Mouse (Mus musculus): ENCODE measurements around the gene Tango6.

Gene Tango6

DNA sequence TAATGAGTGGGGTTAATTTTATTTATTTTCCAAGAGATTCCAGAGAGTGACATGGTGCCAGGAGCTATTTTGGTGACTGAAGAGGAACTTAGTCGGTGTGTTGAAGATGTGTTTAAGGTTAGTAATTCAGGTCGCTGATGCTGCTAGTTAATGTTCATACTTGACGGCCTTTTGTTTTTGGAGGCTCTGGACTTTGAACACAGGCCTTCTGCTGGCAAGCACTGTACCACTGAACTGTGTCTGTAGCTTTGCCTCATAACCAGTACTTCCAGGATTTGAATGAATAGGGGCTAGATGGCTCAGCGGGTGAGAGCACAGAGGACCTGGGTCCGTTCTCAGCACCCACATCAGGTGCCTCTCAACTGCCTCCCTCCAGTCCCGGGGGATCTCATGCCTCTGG, 17.3 kb downstream of the Tango6 start:
- DNase-seq (ENCODE audit: low read depth, low spot score) = no peak

GRCm38 (mm10) chr8:106701360-106701759, 18.5 kb downstream of the Tango6 start:
- DNase-seq (ENCODE audit: low read depth, low spot score) = no peak

DNA sequence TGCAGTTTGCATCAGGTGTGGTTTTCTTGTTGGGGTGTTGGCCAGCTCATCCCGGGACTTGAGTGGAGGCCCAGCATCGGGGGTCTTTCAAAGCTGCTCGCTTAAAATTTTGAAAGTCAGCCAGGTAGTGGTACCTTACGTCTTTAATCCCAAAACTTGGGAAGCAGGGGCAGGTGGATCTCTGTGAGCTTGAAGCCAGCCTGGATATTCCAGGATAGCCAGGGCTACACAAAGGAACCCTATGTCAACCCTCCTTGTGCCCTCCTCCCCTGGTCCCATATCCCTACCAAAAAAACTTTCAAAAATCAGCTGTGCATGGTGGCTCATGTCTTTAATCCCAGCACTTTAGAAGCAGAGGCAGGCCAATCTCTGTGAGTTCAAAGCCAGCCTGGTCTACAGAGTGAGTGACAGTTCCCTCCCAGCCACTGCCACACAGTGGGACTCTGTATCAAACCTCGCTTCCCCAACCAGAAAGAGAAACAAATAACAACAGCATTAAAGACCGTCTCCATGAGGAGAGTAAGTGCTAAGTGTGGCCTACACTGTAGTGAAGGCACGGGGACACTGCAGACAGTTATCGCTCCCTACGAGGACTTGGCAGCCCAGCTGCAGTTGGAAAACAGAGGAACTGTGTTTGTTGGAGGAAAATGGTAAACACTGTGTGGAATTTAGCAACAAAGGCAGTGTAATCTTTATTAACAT, 21.5 kb downstream of the Tango6 start:
- DNase-seq (ENCODE audit: low read depth, low spot score) = no peak

DNA sequence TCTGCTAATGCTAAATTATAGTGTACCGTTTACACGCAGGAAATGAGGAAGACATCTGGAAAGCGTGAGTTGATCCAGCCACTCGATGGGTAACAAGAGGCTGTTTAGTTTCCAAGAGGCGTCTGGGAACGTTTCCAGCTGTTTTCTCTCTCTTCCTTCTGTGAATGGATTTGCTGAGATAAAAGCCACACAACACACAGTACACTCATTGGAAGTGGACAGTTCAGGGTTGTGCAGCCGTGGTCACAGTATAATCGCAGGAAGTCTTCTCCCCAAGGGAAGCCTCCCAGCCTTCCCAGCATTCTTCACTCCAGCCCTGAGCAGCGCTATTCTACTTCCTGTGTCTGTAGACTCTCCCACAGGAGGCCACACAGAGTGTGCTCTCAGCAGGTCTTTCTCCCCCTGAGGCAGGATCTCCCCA, 22.0 kb downstream of the Tango6 start:
- DNase-seq (ENCODE audit: low read depth, low spot score) = peak; percentile 31

- no peak for DNase-seq (ENCODE audit: low read depth, low spot score)
Measured at GRCm38 (mm10) chr8:106706194-106706593, 23.3 kb downstream of the Tango6 start.

DNA sequence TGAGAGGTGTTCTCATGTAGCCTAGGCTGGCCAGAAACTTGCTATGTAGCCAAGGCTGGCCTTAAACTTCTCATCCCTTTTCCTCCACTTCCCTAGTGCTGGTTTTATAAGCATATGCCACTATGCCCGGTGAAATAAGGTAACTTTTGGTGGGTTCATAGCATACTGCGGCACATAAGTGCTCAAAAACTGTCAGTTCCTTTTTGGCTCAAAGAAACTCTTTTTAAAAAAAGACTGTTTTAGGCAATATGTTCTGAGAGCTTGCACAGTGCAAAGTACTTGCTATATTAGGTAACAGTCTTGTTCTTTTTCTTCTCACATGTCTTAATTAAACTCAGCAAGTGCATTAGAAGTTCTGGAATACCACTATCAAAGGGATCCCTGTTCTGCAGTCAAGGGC, 27.1 kb downstream of the Tango6 start:
- no peak for DNase-seq (ENCODE audit: low read depth, low spot score)

- DNase-seq (ENCODE audit: low read depth, low spot score) = no peak
Measured at GRCm38 (mm10) chr8:106712487-106712886, 29.6 kb downstream of the Tango6 start.

GRCm38 (mm10) chr8:106714297-106714696, 31.4 kb downstream of the Tango6 start:
- no peak for DNase-seq (ENCODE audit: low read depth, low spot score)

DNA sequence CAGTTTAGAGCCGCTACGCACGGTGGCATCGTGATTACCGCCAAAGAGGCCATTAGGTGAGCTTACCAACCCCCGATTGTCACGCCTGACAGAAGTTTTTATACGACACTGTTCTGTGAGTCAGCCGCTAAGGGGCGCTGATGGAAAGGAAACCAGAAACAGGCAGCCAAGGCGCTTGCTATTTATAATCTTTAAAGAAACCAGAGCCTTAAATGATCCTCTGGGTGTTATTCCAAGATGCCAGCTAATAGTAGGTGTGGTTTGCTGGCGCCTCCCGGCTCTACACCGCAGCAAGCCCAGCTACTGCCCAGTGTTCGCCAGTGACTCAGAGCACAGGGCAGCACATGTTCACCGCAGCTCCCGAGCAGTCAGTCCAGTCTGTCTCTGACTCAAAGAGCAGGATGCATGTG, 35.2 kb downstream of the Tango6 start:
- peak; percentile 72 for DNase-seq (ENCODE audit: low read depth, low spot score)

DNA sequence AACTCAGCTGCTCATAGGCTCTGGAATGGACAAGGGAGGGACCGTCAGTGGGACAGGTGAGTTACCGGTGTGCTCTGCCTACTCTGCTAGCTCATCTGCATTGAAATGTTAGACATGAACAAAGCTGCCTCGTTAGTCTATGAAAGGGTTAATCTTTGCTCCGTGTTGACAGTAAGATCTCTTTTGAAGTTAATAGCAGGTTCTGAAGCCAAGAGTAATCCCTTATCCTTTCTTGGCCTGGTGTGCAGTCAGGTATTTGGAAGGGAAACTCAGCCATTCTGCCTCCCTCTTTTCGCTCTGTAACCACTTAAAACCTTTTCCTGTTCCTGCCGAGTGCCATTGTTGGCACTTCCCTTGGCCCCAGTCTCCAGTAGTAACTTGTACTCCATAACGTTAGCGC, 38.1 kb downstream of the Tango6 start:
- DNase-seq (ENCODE audit: low read depth, low spot score) = no peak

DNA sequence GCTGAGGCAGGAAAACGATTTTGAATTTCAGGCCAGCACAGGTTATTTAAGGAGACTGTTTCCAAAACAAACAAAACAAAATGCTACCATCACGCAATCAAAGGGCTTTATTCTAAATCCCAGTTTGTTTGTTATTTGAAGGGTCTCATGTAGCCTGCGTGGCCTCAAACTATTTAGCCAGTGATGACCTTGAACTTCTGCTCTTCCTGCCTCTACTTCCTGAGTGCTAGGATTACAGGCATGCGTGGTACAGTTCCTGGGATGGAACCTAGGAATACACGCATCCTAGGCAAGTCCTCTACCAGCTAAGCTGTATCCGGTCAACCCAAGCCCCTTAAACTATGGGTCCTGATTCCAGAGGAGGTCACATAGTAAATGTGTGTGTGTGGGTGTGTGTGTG, 39.6 kb downstream of the Tango6 start:
- no peak for DNase-seq (ENCODE audit: low read depth, low spot score)

GRCm38 (mm10) chr8:106723921-106724320, 41.1 kb downstream of the Tango6 start:
- DNase-seq (ENCODE audit: low read depth, low spot score) = peak; percentile 65

DNA sequence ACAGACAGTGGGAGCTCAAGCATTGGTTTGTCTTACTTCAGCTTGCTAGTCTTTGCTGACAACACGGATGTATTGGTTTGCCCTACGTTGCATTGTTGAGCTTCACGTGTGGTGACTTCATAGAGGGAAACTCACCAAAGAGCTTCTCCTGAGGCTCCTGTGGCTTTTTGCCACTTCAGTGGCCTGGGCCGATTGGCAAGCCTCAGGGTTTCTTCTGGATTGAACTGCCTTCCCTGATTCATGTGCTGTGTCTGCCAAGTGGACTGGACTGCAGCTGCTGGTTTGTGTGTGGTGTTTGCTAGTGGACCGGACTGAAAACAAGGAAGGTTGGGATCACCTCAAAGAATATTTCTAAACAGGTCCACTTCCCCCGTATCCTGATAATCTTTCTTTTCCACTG, 43.7 kb downstream of the Tango6 start:
- DNase-seq (ENCODE audit: low read depth, low spot score) = no peak

DNA sequence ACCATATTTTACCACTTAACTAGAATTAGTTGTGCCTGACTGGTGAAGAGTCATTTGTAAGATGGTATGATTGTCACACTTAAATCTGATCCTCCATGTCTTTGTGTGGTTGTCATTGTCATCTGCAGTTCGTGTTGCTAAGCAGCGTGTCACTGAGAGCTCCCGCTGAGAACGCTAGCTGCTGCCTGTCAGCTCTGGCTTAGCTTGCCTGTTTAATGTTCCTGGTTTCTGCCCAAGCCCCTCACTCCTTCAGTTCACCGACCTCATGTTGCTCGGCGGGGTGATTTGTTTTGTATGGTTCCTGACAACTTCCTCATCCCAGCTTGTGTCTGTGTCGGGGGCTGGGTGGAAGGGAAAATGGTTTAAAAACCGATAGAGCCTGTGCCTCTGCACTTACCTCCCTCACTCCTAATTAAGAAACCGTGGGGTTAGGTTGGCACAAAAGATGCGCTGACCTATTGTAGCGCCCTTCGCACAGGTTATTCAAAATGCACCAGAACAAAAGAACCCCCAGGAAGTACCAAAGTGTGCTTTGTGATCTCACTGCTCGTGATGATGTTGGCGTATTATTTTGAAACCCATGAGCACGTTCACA, 44.5 kb downstream of the Tango6 start:
- peak; percentile 81 for DNase-seq (ENCODE audit: low read depth, low spot score)

- DNase-seq (ENCODE audit: low read depth, low spot score) = no peak
Measured at GRCm38 (mm10) chr8:106727889-106728288, 45.0 kb downstream of the Tango6 start.

GRCm38 (mm10) chr8:106732921-106733320, 50.1 kb downstream of the Tango6 start:
- no peak for DNase-seq (ENCODE audit: low read depth, low spot score)

- DNase-seq (ENCODE audit: low read depth, low spot score) = no peak
Measured at GRCm38 (mm10) chr8:106733703-106734102, 50.8 kb downstream of the Tango6 start.

DNA sequence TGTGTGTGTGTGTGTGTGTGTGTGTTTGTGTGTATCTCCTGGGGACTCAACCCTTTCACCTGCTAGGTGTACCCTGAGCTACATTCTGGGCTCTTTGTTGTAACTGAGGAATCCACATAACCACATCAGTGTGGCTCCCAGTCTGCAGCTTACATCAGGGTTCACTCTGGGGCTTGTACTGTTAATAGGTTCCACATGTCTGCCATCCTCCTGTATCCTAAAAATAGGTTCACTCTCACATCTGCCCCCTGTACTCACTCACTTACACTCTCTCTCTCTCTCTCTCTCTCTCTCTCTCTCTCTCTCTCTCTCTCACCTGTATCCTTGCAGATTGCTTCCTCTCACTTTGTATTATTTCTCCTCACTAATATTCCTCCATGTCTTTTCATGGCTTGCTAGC, 51.4 kb downstream of the Tango6 start:
- peak; percentile 60 for DNase-seq (ENCODE audit: low read depth, low spot score)

DNA sequence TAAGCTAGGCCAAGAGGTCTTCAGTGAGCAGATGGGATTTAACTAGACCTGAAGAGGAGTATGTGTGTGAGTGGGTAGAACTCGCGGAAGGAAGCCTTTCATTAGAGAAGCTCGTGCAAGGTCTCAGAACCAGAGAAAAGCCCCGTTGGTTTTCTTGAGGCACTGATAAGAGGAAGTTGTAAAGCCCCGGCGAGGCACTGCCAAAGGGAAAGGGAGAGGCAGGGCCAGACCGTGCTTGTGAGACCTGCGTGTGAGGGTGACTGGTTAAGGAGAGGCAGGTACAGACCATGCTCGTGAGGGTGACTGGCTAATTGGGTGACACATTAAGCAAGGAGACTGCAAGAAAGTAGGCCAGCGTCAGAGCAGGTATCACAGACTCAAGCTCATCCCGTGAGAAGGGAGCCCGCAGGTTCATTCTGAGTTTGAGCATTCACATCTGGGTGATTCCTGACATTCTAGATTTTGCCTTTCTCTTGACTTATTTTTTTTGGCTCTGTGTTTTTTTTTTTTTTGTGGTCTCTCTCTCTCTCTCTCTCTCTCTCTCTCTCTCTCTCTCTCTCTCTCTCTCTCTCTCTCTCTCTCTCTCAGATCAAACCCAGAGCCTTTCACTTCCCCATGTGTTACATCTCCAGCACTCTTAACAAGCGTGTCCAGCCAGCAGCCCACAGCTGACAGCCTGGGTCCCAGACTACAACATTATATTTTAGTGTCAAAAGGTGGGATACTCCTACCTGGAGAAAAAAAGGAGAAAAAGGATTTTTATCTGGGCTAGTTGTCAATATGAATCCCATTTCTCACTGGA, 54.2 kb downstream of the Tango6 start:
- DNase-seq (ENCODE audit: low read depth, low spot score) = no peak

- DNase-seq (ENCODE audit: low read depth, low spot score) = no peak
Measured at GRCm38 (mm10) chr8:106737846-106738245, 55.0 kb downstream of the Tango6 start.

GRCm38 (mm10) chr8:106742321-106742720, 59.5 kb downstream of the Tango6 start:
- DNase-seq (ENCODE audit: low read depth, low spot score) = no peak

GRCm38 (mm10) chr8:106743361-106743760, 60.5 kb downstream of the Tango6 start:
- no peak for DNase-seq (ENCODE audit: low read depth, low spot score)

DNA sequence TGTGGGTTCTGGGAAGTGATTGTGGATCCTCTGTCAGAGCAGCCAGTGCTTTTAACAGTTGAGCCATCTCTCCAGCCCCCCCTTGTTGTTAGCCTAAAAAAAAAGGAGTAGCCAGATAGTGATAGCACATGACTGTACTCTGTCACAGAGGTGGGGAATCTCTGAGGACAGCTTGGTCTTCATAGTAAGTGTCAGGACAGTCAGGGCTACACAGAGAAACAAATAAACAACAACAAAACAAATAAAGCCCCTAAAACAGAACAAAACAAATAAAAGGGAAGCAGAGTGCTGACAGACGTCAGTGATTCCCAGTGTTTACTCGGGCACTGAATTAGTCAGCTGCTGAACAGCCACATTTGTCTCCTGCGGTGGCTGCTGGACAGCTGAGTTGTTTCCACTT, 70.6 kb downstream of the Tango6 start:
- no peak for DNase-seq (ENCODE audit: low read depth, low spot score)
